Mouse (Mus musculus) thymus, postnatal 0 days (tissue): ENCODE measurements around the gene Eci3. TPM values are rescaled to one million over a fixed set of nuclear protein-coding genes. Genes with fewer than 3 reads are reported as not detected.

Experiments
- DNase-seq: peaks from one replicate; pipeline ENCODE4 v3.0.0-alpha.2; 2015; ENCODE audit warnings: low spot score
- polyA plus RNA-seq: library from polyadenylated mRNA; unstranded; fragments of >200 nt; fragmentation: Nextera tagmentation; extraction: Ambion mirVana; gene quantifications from 2 replicates; pipeline ENCODE4 v1.2.1, GENCODE M21; 2015

Gene Eci3
- polyA plus RNA-seq, 1 experiment from 2014 or later = 0.53 TPM

- no peak for DNase-seq
These were observed 28.5 kb downstream of the Eci3 start for GRCm38 (mm10) chr13:34934931-34935644.

- DNase-seq = no peak
These were observed 39.4 kb downstream of the Eci3 start, which contains the start of the genes Fam217a and 4933417A18Rik for GRCm38 (mm10) chr13:34924210-34924609. Fam217a (minus strand) TSS chr13:34924310. 4933417A18Rik (plus strand) TSS chr13:34924409.

GRCm38 (mm10) chr13:34916520-34917167, 47.0 kb downstream of the Eci3 start:
- no peak for DNase-seq

- DNase-seq = peak; percentile 61
These were observed 49.0 kb downstream of the Eci3 start for GRCm38 (mm10) chr13:34914614-34915013.

Other genes with a start within 250 kb of the Eci3 start
- gene Fam50b, start 229.0 kb downstream of the Eci3 start, polyA plus RNA-seq = not detected in 2 replicates
- 102 and 108 TPM in 2 replicates for gene Prpf4b, start 88.5 kb downstream of the Eci3 start, polyA plus RNA-seq
- gene Fam217a, start 39.5 kb downstream of the Eci3 start, polyA plus RNA-seq = 0.24 and 0.36 TPM in 2 replicates
- not detected in 2 replicates for gene 4933417A18Rik, start 39.4 kb downstream of the Eci3 start, polyA plus RNA-seq
- 146 and 165 TPM in 2 replicates for gene Eci2, start 63.3 kb upstream of the Eci3 start, polyA plus RNA-seq